Mouse (Mus musculus) Muller cell, postnatal 12 days (primary cell): ENCODE measurements around the gene Gramd1b.
"Not testable (repeated sequence)": the region's sequence is repeated elsewhere in the genome, so short reads cannot be mapped to it uniquely, and the experiment has no call there.

ENCODE experiments used
- DNase-seq: peaks from one replicate; pipeline ENCODE4 v3.0.0-alpha.2; 2015; ENCODE audit errors: inconsistent ontology term

The Gramd1b gene

GRCm38 (mm10) chr9:40519294-40519693, 11.9 kb downstream of the Gramd1b start:
- no peak for DNase-seq

GRCm38 (mm10) chr9:40511970-40512369, 19.2 kb downstream of the Gramd1b start:
- no peak for DNase-seq

- no peak for DNase-seq
Measured at GRCm38 (mm10) chr9:40509479-40509878, 21.7 kb downstream of the Gramd1b start.

- DNase-seq = no peak
Measured at GRCm38 (mm10) chr9:40506576-40506975, 24.6 kb downstream of the Gramd1b start.

GRCm38 (mm10) chr9:40505471-40506312, 25.5 kb downstream of the Gramd1b start:
- DNase-seq = no peak

- DNase-seq = no peak
Measured at GRCm38 (mm10) chr9:40504886-40505285, 26.3 kb downstream of the Gramd1b start.

- DNase-seq = no peak
Measured at GRCm38 (mm10) chr9:40500691-40501090, 30.5 kb downstream of the Gramd1b start.

GRCm38 (mm10) chr9:40482351-40483084, 48.7 kb downstream of the Gramd1b start:
- DNase-seq = not testable (repeated sequence)

GRCm38 (mm10) chr9:40481271-40481670, 49.9 kb downstream of the Gramd1b start:
- no peak for DNase-seq

GRCm38 (mm10) chr9:40479333-40479732, 51.9 kb downstream of the Gramd1b start:
- no peak for DNase-seq

GRCm38 (mm10) chr9:40478146-40478900, 52.9 kb downstream of the Gramd1b start:
- DNase-seq = no peak

GRCm38 (mm10) chr9:40477611-40478010, 53.6 kb downstream of the Gramd1b start:
- no peak for DNase-seq

- DNase-seq = no peak
Measured at GRCm38 (mm10) chr9:40476098-40476497, 55.1 kb downstream of the Gramd1b start.

GRCm38 (mm10) chr9:40472961-40473510, 58.1 kb downstream of the Gramd1b start:
- DNase-seq = peak; percentile 14

GRCm38 (mm10) chr9:40469403-40470137, 61.6 kb downstream of the Gramd1b start:
- DNase-seq = no peak

- no peak for DNase-seq
Measured at GRCm38 (mm10) chr9:40466782-40467181, 64.4 kb downstream of the Gramd1b start.

- no peak for DNase-seq
Measured at GRCm38 (mm10) chr9:40465596-40465995, 65.6 kb downstream of the Gramd1b start.

GRCm38 (mm10) chr9:40462401-40462800, 68.8 kb downstream of the Gramd1b start:
- no peak for DNase-seq

- no peak for DNase-seq
Measured at GRCm38 (mm10) chr9:40460781-40461180, 70.4 kb downstream of the Gramd1b start.

GRCm38 (mm10) chr9:40459304-40460280, 71.6 kb downstream of the Gramd1b start:
- DNase-seq = no peak
